Mouse (Mus musculus) heart, embryonic 11.5 days (tissue): ENCODE data around the gene Lamc2. TPM values are rescaled to one million over a fixed set of nuclear protein-coding genes. Genes with fewer than 3 reads are reported as not detected.

Experiments
- ATAC-seq: fragments of 200-750 bp; cut with Nextera tagmentation; replicated peaks from 2 replicates; pipeline ENCODE4 v1.8.0; 2017; ENCODE audit warnings: moderate library complexity; ENCODE audit not compliant: insufficient number of reproducible peaks, low FRiP score, low TSS enrichment
- H3K27ac ChIP-seq: fragments of 300-500 bp; sonication (generic); 2 replicates; pipeline ENCODE4 v1.5.1; 2014; ENCODE audit warnings: mild to moderate bottlenecking, low read depth, low read length
- H3K27me3 ChIP-seq: fragments of 300-500 bp; sonication (generic); 2 replicates; pipeline ENCODE4 v1.6.1; 2014; ENCODE audit warnings: mild to moderate bottlenecking, low read length, mixed read lengths; ENCODE audit not compliant: control insufficient read depth, insufficient read depth
- H3K36me3 ChIP-seq: fragments of 300-500 bp; sonication (generic); 2 replicates; pipeline ENCODE4 v1.6.1; 2014; ENCODE audit warnings: mild to moderate bottlenecking, low read length, moderate library complexity, mixed read lengths; ENCODE audit not compliant: control insufficient read depth, insufficient read depth
- H3K4me1 ChIP-seq: fragments of 300-500 bp; sonication (generic); 2 replicates; pipeline ENCODE4 v1.6.1; 2014; ENCODE audit warnings: low read length; ENCODE audit not compliant: control insufficient read depth, insufficient read depth
- H3K4me2 ChIP-seq: fragments of 300-500 bp; sonication (generic); 2 replicates; pipeline ENCODE4 v1.6.1; 2014; ENCODE audit warnings: mild to moderate bottlenecking, moderate library complexity
- H3K4me3 ChIP-seq: fragments of 300-500 bp; sonication (generic); 2 replicates; pipeline ENCODE4 v1.5.1; 2014; ENCODE audit warnings: low read depth, low read length
- H3K9ac ChIP-seq: fragments of 300-500 bp; sonication (generic); 2 replicates; pipeline ENCODE4 v1.6.1; 2014; ENCODE audit warnings: mild to moderate bottlenecking, low read depth, low read length, moderate library complexity
- H3K9me3 ChIP-seq: fragments of 300-500 bp; sonication (generic); replicated peaks from 2 replicates; pipeline ENCODE4 v1.6.1; 2016; ENCODE audit warnings: low read length; ENCODE audit not compliant: control insufficient read depth
- WGBS: fragments of 180-500 bp; shearing (Covaris S2); extraction: QIAGEN DNeasy Blood & Tissue Kit; methylation state at CpG from one replicate; pipeline ENCODE4 v1.1.7; 2014; ENCODE audit not compliant: insufficient replicate concordance; 5-methylcytosine and 5-hydroxymethylcytosine counted together
- polyA plus RNA-seq: library from polyadenylated mRNA; unstranded; fragments of >200 nt; fragmentation: Nextera tagmentation; extraction: Ambion mirVana; gene quantifications from 2 replicates; pipeline ENCODE4 v1.2.1, GENCODE M21; 2014

Lamc2 gene
- polyA plus RNA-seq, 1 experiment from 2014 or later = 3.4 TPM

DNA sequence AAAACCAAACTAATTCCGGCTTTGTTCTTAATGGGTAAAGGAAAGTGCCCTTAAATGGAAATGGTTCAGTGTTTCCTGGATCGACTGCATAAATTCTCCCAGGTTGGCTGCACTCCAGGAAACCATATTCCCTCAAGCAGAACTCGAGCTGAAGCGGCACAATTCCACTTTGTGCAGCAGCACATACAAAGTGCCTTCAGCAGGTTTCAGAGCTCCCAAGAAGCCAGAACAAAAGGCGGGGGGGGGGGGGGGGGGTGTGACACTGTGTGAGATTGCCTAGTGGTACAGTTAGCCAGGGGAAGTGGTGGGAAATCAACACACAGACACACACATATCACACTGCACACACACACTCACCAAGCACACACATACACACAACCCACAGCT lies 5.7 kb upstream of the Lamc2 start:
- Histone ChIP-seq H3K4me2 (peak overlapping the region; percentile 22; the same call in 1 of the 2 replicates), H3K27me3 (no peaks in the 10 kb centered on the region), H3K27ac (peak overlapping the region; percentile 81), H3K9me3 (no peaks in the 10 kb centered on the region), H3K36me3 (no peaks in the 10 kb centered on the region), H3K4me3 (no peak overlapping the region), H3K9ac (0 out of 2 replicates have a peak overlapping the region, but pooled peaks have one; percentile 8), H3K4me1 (peaks cover 6% of the 10 kb centered on the region; the same call in 1 of the 2 replicates)
- WGBS = 16% methylated on average over 5 of the region's 5 CpGs
- no peak for ATAC-seq

DNA sequence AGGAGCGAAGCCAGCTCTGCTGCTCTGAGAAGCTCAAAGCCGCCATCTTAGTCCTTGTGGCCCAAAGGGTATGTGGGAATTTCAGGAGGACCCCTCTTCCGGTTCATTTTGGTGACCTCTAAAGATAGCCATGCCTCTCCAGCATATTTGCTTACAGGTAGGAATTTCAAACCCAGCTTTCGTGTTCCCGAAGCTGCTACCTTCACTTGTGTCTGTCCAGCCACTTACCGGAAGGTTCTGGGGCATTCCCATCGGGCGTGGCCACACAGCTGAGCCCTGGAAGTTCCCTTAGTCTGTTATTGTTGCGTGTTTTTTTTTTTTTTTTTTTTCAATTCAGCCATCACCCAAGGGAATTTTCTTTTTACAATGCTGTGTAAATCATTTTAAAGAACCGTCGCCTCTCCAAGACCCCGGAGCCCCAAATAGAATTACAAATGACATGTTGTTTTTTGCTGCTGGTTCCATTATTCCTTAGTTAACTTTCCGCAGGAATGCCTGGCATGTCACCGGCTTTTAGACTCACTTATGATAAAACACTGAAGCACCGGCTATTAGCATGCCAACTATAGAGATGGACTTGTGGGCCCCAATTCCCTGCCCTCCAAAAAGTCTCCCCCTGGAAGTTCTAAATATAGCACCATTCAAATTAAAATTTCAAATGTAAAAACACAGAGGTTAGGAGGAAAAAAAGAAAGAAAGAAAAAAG lies 5.1 kb upstream of the Lamc2 start:
- 60% methylated on average over 15 of the region's 15 CpGs for WGBS
- no peak for ATAC-seq
- H3K27me3 ChIP-seq = no peaks in the 10 kb centered on the region

DNA sequence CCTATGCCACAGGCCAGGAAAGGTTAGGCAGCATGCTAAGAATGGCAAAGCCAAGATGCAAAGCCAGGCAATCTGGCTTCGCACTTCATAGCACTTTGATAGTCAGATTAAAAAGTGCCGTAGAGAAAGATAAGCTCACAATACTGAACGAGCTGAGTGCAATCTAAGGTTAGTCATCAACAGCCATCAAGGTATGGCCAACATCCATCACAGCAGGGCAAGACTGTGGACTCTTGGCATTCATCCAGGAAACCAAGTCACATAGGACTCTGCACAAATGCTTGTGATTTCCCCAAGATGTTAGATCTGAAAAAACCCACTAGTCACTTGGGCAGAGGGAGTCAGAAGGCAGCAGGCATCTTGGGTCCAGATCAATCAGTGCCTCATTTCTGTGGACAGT lies 1.8 kb upstream of the Lamc2 start:
- H3K27ac ChIP-seq = no peak overlapping the region
- H3K9ac ChIP-seq = no peak overlapping the region
- H3K36me3 ChIP-seq = no peaks in the 10 kb centered on the region
- 34% methylated on average over 3 of the region's 3 CpGs for WGBS
- no peaks in the 10 kb centered on the region for H3K9me3 ChIP-seq
- no peak for ATAC-seq
- H3K27me3 ChIP-seq = peaks cover 9% of the 10 kb centered on the region
- H3K4me2 ChIP-seq = no peak overlapping the region
- no peak overlapping the region for H3K4me3 ChIP-seq
- peaks cover 15% of the 10 kb centered on the region for H3K4me1 ChIP-seq

More for the DNA sequence above, 5.1 kb upstream of the Lamc2 start:
- Histone ChIP-seq H3K9ac (no peak overlapping the region), H3K27ac (peak overlapping the region; percentile 81), H3K4me2 (peak overlapping the region; percentile 22; the same call in 1 of the 2 replicates), H3K4me1 (peaks cover 6% of the 10 kb centered on the region; the same call in 1 of the 2 replicates), H3K36me3 (no peaks in the 10 kb centered on the region), H3K9me3 (no peaks in the 10 kb centered on the region), H3K4me3 (no peak overlapping the region)

GRCm38 (mm10) chr1:153180586-153181289 lies 5.5 kb downstream of the Lamc2 start:
- Histone ChIP-seq H3K9me3 (no peaks in the 10 kb centered on the region), H3K36me3 (no peaks in the 10 kb centered on the region), H3K9ac (no peak overlapping the region), H3K27ac (no peak overlapping the region; the same call in 1 of the 2 replicates), H3K4me1 (peaks cover 5% of the 10 kb centered on the region; the same call in 1 of the 2 replicates), H3K4me3 (no peak overlapping the region), H3K4me2 (no peak overlapping the region), H3K27me3 (peaks cover 5% of the 10 kb centered on the region)
- WGBS = 57% methylated on average over 9 of the region's 9 CpGs
- no peak for ATAC-seq

DNA sequence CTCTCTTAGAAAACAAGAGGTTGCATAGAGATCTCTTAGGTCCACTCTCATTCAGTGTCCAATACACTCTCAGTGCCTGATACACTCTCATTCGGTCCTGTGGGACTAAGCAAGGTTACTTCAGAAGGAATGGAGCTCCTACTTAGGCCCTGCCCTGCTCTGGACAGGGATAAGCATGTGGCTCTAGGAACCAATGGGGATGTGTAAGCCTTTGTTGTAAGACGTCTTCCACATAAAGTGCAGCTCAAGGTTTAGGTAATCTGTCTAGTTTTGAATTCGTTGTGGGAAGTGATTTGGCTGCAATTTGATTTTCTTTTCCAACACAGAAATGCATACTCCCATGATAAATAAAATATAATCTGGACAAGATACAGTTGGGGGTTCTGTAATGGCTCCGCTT lies 6.1 kb downstream of the Lamc2 start:
- no peaks in the 10 kb centered on the region for H3K9me3 ChIP-seq
- H3K27me3 ChIP-seq = peaks cover 5% of the 10 kb centered on the region
- no peak overlapping the region for H3K9ac ChIP-seq
- H3K4me3 ChIP-seq = no peak overlapping the region
- no peak for ATAC-seq
- no peaks in the 10 kb centered on the region; the same call in 1 of the 2 replicates for H3K4me1 ChIP-seq
- no peak overlapping the region for H3K4me2 ChIP-seq
- 70% methylated on average over 4 of the region's 4 CpGs for WGBS
- no peak overlapping the region; the same call in 1 of the 2 replicates for H3K27ac ChIP-seq
- H3K36me3 ChIP-seq = no peaks in the 10 kb centered on the region

- no peak overlapping the region for H3K4me3 ChIP-seq
- H3K9me3 ChIP-seq = no peaks in the 10 kb centered on the region
- H3K27ac ChIP-seq = no peak overlapping the region
- 47% methylated on average over 12 of the region's 12 CpGs for WGBS
- no peak overlapping the region for H3K9ac ChIP-seq
- peaks cover 20% of the 10 kb centered on the region for H3K4me1 ChIP-seq
- H3K36me3 ChIP-seq = no peaks in the 10 kb centered on the region
- H3K4me2 ChIP-seq = no peak overlapping the region
- ATAC-seq = 0 out of 2 replicates have a peak, but pooled peaks have one; percentile 23
- no peaks in the 10 kb centered on the region for H3K27me3 ChIP-seq
Measured at GRCm38 (mm10) chr1:153174801-153175200, 11.4 kb downstream of the Lamc2 start.

DNA sequence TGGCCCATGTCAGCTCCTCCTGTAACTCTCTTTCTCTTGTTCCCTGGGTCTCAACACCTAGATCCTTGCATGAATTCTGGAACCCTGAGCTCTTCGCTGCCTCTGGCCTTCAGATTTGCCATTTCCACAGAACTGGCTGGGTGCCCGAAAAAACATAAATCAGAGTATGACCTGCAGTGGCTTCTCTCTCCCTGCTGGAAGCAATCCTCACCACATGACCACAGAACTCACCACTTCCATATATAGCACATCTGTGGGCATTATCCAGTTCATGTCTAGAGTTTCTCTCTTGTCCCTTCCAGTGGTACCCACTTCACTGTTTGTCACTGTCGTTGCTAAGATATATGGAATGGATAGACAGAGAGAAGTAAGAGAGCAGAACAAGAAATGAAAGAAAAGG lies 13.0 kb downstream of the Lamc2 start:
- peak overlapping the region; percentile 87; the same call in 1 of the 2 replicates for H3K27ac ChIP-seq

DNA sequence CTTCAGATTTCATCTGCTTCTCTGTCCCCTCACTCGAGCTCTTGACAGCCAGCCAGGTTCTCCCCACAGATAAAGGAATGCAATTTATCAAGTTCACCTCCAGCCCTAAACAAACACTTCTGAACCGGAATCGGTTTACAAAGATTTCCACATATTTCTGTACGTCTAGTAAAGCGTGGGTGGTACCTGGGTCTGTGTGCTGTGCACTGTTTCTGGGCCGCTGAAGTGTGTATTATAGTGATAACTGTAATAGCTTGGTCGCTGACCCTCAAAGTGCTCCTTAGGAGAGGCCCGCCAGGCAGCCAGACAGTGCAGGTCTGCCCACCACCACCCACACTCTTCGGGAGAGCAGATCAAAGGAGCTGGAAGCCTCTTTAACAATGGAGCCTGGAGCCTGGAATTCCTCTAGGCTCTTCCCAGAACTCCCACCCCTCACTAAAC lies 13.9 kb downstream of the Lamc2 start:
- peak overlapping the region; percentile 87 for H3K27ac ChIP-seq
- H3K9me3 ChIP-seq = no peaks in the 10 kb centered on the region
- WGBS = 6% methylated on average over 9 of the region's 9 CpGs
- H3K4me1 ChIP-seq = peaks cover 20% of the 10 kb centered on the region
- no peak overlapping the region for H3K9ac ChIP-seq
- peak; percentile 47; the same call in 1 of the 2 replicates for ATAC-seq
- no peak overlapping the region for H3K4me3 ChIP-seq
- H3K4me2 ChIP-seq = peak overlapping the region; percentile 1; the same call in 1 of the 2 replicates
- H3K36me3 ChIP-seq = no peaks in the 10 kb centered on the region
- no peaks in the 10 kb centered on the region for H3K27me3 ChIP-seq

More for the DNA sequence above, 13.0 kb downstream of the Lamc2 start:
- WGBS = 43% methylated on average over 3 of the region's 3 CpGs
- Histone ChIP-seq H3K4me3 (no peak overlapping the region), H3K4me2 (no peak overlapping the region), H3K4me1 (peaks cover 20% of the 10 kb centered on the region), H3K36me3 (no peaks in the 10 kb centered on the region), H3K9ac (no peak overlapping the region), H3K9me3 (no peaks in the 10 kb centered on the region), H3K27me3 (no peaks in the 10 kb centered on the region)
- no peak; the same call in 1 of the 2 replicates for ATAC-seq
